Mouse (Mus musculus): Measurements from ENCODE around the gene Jak2. TPM values are rescaled to one million over a fixed set of nuclear protein-coding genes. Genes with fewer than 3 reads are reported as not detected.

The Jak2 gene
- total RNA-seq, 1 experiment from 2014 or later, result 19.6 TPM

DNA sequence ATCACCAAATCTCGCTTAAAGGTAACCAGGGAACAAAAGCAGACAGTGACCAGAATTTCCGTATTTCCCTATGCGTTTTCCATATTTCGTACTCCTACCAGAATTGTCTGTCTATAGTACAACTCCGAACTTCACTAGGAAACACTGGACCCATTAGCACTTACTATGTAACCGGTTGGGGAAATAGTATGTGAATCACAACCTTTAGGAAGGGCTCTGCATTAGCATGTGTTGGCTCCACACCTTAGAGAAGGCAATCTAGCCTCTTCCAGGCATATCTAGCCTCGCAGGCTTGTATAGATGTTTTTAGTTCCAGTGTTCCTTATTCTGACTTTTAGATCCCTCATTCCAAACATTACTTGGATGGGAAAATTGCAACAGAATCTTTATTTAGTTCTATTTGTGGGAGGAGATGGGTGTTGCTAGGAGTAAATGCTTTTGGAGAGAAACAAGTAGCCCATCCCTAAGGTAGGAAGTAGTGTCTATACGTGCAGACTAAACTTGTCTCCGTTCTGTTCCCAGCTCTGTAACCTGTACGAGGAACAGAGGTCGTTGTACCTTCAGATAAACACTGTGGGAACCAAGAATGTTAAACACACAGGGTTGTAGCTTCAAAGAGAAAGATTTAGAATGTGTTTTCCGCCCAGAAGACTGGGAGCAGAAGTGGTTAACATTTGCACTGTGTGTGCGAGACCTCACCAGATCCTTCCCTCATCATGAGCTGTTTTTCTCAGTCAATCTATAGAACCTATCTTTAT, 110.7 kb downstream of the Jak2 start:
- no peak for DNase-seq

Other genes with a start within 250 kb of the Jak2 start
- gene Ak3, start 203.9 kb upstream of the Jak2 start, total RNA-seq (2021), result 211 and 233 TPM in 2 replicates
- 36.1 and 39.4 TPM in 2 replicates for gene Rcl1, start 150.5 kb upstream of the Jak2 start, total RNA-seq (2021)
- 0.85 and 0.94 TPM in 2 replicates for gene Insl6, start 73.5 kb downstream of the Jak2 start, total RNA-seq (2021)
- gene Rln1, start 82.8 kb downstream of the Jak2 start, total RNA-seq (2021), result not detected in 2 replicates
- 56.4 and 63.4 TPM in 2 replicates for gene Plgrkt, start 115.6 kb downstream of the Jak2 start, total RNA-seq (2021)
- 6.0 and 7.0 TPM in 2 replicates for gene Cd274, start 115.6 kb downstream of the Jak2 start, total RNA-seq (2021)
- gene Pdcd1lg2, start 159.1 kb downstream of the Jak2 start, total RNA-seq (2021), result 0.23 TPM in 1 of 2 replicates, not detected in the other